Mouse (Mus musculus) liver, embryonic 14.5 days (tissue): ENCODE measurements around the gene Pxk.

Experiments
- CTCF ChIP-seq: IDR thresholded peaks from 2 replicates; pipeline ENCODE4 v1.5.1; 2016; ENCODE audit warnings: antibody characterized with exemption, low read depth, control low read depth
- EP300 ChIP-seq: IDR thresholded peaks from 2 replicates; pipeline ENCODE4 v1.6.1; 2016; ENCODE audit warnings: antibody characterized with exemption, low read depth

GRCm38 (mm10) chr14:8094931-8095561 lies 3.0 kb upstream of the Pxk start:
- TF ChIP-seq CTCF (no peak), EP300 (no peak)
